ENCODE assay signal across 7 mouse cellular contexts in genomic region chr2:75964512-75964911, GRCm38 (mm10). TPM values are rescaled to one million over a fixed set of nuclear protein-coding genes. Genes with fewer than 3 reads are reported as not detected.
A peak's percentile ranks its signal among the peaks of the same experiment; 100 is the strongest.
DNase-seq lines count a peak whose midpoint lies in the region; ATAC-seq lines count a peak whose summit lies in the region.

No protein-coding gene starts in this region.

- intact Hi-C loops in heart, postnatal 36 days (cut with DNase I), result loop anchor here (1.0 to 2.0 kb wide), 2 partner anchors 81 to 362 kb away; no protein-coding TSS in a partner anchor

- H3K27ac ChIP-seq in forebrain, embryonic 14.5 days (ENCODE audit: low read depth, low read length), result no peak overlapping the region
- H3K27ac ChIP-seq in macrophage, result peak overlapping the region; percentile 16; the same call in 1 of the 2 replicates

- 15% methylated on average over 14 of the region's 14 CpGs for WGBS in forebrain, embryonic 14.5 days
- WGBS in macrophage (ENCODE audit: missing documents), result 5% methylated on average over 14 of the region's 14 CpGs

- no peaks in the 10 kb centered on the region for H3K79me2 ChIP-seq in macrophage (ENCODE audit: inconsistent target)

- peak; percentile 50 for ATAC-seq in forebrain, embryonic 14.5 days

- no peaks in the 10 kb centered on the region for H3K9me3 ChIP-seq in forebrain, embryonic 14.5 days (replicated peaks; ENCODE audit: control insufficient read depth, low read length)

- peak overlapping the region; percentile 39 for H3K4me2 ChIP-seq in forebrain, embryonic 14.5 days (ENCODE audit: low read length)

- H3K4me1 ChIP-seq in forebrain, embryonic 14.5 days (ENCODE audit: control insufficient read depth, insufficient read depth, low read length), result peaks cover 13% of the 10 kb centered on the region

- H3K36me3 ChIP-seq in forebrain, embryonic 14.5 days (ENCODE audit: control insufficient read depth, insufficient read depth, low read length), result no peaks in the 10 kb centered on the region
- no peaks in the 10 kb centered on the region for H3K36me3 ChIP-seq in macrophage (ENCODE audit: inconsistent target)

- H3K9ac ChIP-seq in forebrain, embryonic 14.5 days (ENCODE audit: low read length), result peak overlapping the region; percentile 26; the same call in 1 of the 2 replicates

- DNase-seq in R1 (ENCODE audit: low read depth, low spot score), result peak; percentile 78
- peak; percentile 30 for DNase-seq in cerebellum, adult 11 months
- peak; percentile 62 for DNase-seq in forebrain, embryonic 14.5 days (ENCODE audit: low spot score)
- peak; percentile 67 to 71 for DNase-seq in heart, postnatal 36 days
- peak; percentile 46 to 53 for DNase-seq in layer of hippocampus, postnatal 14 days (ENCODE audit: low spot score in 2 of 2)
- DNase-seq in right cerebral cortex, adult 18-20 months, result peak; percentile 51

- H3K27me3 ChIP-seq in forebrain, embryonic 14.5 days (replicated peaks; ENCODE audit: control insufficient read depth, insufficient read depth, low read length), result no peaks in the 10 kb centered on the region

- H3K4me3 ChIP-seq in forebrain, embryonic 14.5 days (ENCODE audit: low read depth, low read length), result no peak overlapping the region
- peak overlapping the region; percentile 19; the same call in 1 of the 2 replicates for H3K4me3 ChIP-seq in macrophage (ENCODE audit: inconsistent target)

RNA-seq across cellular contexts. Expression of gene Ttc30a2, which starts 13.5 kb away (rescaled TPM):
- polyA plus RNA-seq in forebrain, embryonic 14.5 days (2014; fragmentation: Nextera tagmentation; extraction: Ambion mirVana), result 0.90 and 1.6 TPM in 2 replicates
- total RNA-seq in heart, postnatal 36 days (2021), result 1 to 10 TPM; 2.2 to 2.8 TPM
- under 1 TPM in 1 of 2 experiments, not detected in 1; 0.41 TPM for total RNA-seq in layer of hippocampus, postnatal 14 days (2021)
- under 1 TPM in 1 of 26 experiments, not detected in 25; 0.36 TPM for total RNA-seq in macrophage (2018; cell fraction: chromatin; rRNA removed)
- total RNA-seq in macrophage (2018; cell fraction: cytosol; rRNA removed), result under 1 TPM in 5 of 26 experiments, not detected in 21; 0.07 to 0.09 (median 0.09) TPM
- not detected for total RNA-seq in macrophage (2018; cell fraction: nucleus; rRNA removed)
- polyA plus RNA-seq in macrophage (2018), result not detected in 3 replicates

RNA-seq across cellular contexts. Expression of gene Ttc30a1, which starts 17.3 kb away (rescaled TPM):
- polyA plus RNA-seq in forebrain, embryonic 14.5 days (2014; fragmentation: Nextera tagmentation; extraction: Ambion mirVana), result 8.8 and 10.4 TPM in 2 replicates
- total RNA-seq in heart, postnatal 36 days (2021), result 1 to 10 TPM; 2.9 to 3.9 TPM
- 1 to 10 TPM; 2.9 TPM for total RNA-seq in layer of hippocampus, postnatal 14 days (2021)
- 1 to 10 TPM in 8 of 26 experiments, under 1 TPM in 10, not detected in 8; 0.20 to 2.9 (median 0.92) TPM for total RNA-seq in macrophage (2018; cell fraction: chromatin; rRNA removed)
- total RNA-seq in macrophage (2018; cell fraction: cytosol; rRNA removed), result 1 to 10 TPM in 21 of 26 experiments, under 1 TPM in 5; 0.38 to 3.4 (median 2.3) TPM
- 1 to 10 TPM in 13 of 26 experiments, under 1 TPM in 13; 0.21 to 5.1 (median 1.00) TPM for total RNA-seq in macrophage (2018; cell fraction: nucleus; rRNA removed)
- polyA plus RNA-seq in macrophage (2018), result 2.4 to 2.9 TPM (median 2.5 TPM) in 3 replicates

RNA-seq across cellular contexts. Expression of gene Ttc30b, which starts 26.1 kb away (rescaled TPM):
- 20.8 and 21.6 TPM in 2 replicates for polyA plus RNA-seq in forebrain, embryonic 14.5 days (2014; fragmentation: Nextera tagmentation; extraction: Ambion mirVana)
- 10 to 100 TPM; 16.2 to 20.1 TPM for total RNA-seq in heart, postnatal 36 days (2021)
- 10 to 100 TPM; 13.4 TPM for total RNA-seq in layer of hippocampus, postnatal 14 days (2021)
- 1 to 10 TPM in 10 of 26 experiments, under 1 TPM in 12, not detected in 4; 0.30 to 5.2 (median 0.93) TPM for total RNA-seq in macrophage (2018; cell fraction: chromatin; rRNA removed)
- 1 to 10 TPM; 1.1 to 7.0 (median 4.0) TPM for total RNA-seq in macrophage (2018; cell fraction: cytosol; rRNA removed)
- total RNA-seq in macrophage (2018; cell fraction: nucleus; rRNA removed), result 1 to 10 TPM in 20 of 26 experiments, under 1 TPM in 6; 0.74 to 5.9 (median 1.8) TPM
- 3.2 to 6.2 TPM (median 5.7 TPM) in 3 replicates for polyA plus RNA-seq in macrophage (2018)
